Mouse (Mus musculus): Measurements from ENCODE around the gene Samd13.

The Samd13 gene

GRCm38 (mm10) chr3:146661907-146662306 lies 23.5 kb downstream of the Samd13 start:
- DNase-seq, result no peak

GRCm38 (mm10) chr3:146661001-146661400 lies 24.4 kb downstream of the Samd13 start:
- DNase-seq, result no peak

- DNase-seq, result no peak
Measured at GRCm38 (mm10) chr3:146659321-146659720, 26.1 kb downstream of the Samd13 start.

GRCm38 (mm10) chr3:146658061-146658639 lies 27.2 kb downstream of the Samd13 start:
- DNase-seq, result no peak

GRCm38 (mm10) chr3:146657433-146657832 lies 28.0 kb downstream of the Samd13 start:
- no peak for DNase-seq

- DNase-seq, result no peak
Measured at GRCm38 (mm10) chr3:146655111-146655577, 30.2 kb downstream of the Samd13 start.

- no peak for DNase-seq
Measured at GRCm38 (mm10) chr3:146653692-146654091, 31.7 kb downstream of the Samd13 start.

- DNase-seq, result no peak
Measured at GRCm38 (mm10) chr3:146652431-146652830, 33.0 kb downstream of the Samd13 start.

GRCm38 (mm10) chr3:146651217-146651616 lies 34.2 kb downstream of the Samd13 start, which contains the start of gene 4930503B20Rik:
Gene 4930503B20Rik (minus strand): TSS chr3:146651317.
- DNase-seq, result no peak

GRCm38 (mm10) chr3:146650716-146651115 lies 34.7 kb downstream of the Samd13 start:
- DNase-seq, result no peak

- DNase-seq, result no peak
Measured at GRCm38 (mm10) chr3:146649311-146649894, 36.0 kb downstream of the Samd13 start.

- no peak for DNase-seq
Measured at GRCm38 (mm10) chr3:146641818-146642427, 43.5 kb downstream of the Samd13 start.

GRCm38 (mm10) chr3:146632506-146632905 lies 52.9 kb downstream of the Samd13 start:
- no peak for DNase-seq

- DNase-seq, result no peak
Measured at GRCm38 (mm10) chr3:146628227-146628982, 57.0 kb downstream of the Samd13 start.

- no peak for DNase-seq
Measured at GRCm38 (mm10) chr3:146625766-146626165, 59.6 kb downstream of the Samd13 start.

- DNase-seq, result no peak
Measured at GRCm38 (mm10) chr3:146621966-146622365, 63.4 kb downstream of the Samd13 start.

- no peak for DNase-seq
Measured at GRCm38 (mm10) chr3:146620555-146621249, 64.7 kb downstream of the Samd13 start.

- no peak for DNase-seq
Measured at GRCm38 (mm10) chr3:146620101-146620500, 65.3 kb downstream of the Samd13 start.

GRCm38 (mm10) chr3:146618357-146618756 lies 67.0 kb downstream of the Samd13 start:
- no peak for DNase-seq

GRCm38 (mm10) chr3:146617946-146618345 lies 67.4 kb downstream of the Samd13 start:
- no peak for DNase-seq

- no peak for DNase-seq
Measured at GRCm38 (mm10) chr3:146616533-146617283, 68.7 kb downstream of the Samd13 start.

- DNase-seq, result no peak
Measured at GRCm38 (mm10) chr3:146615496-146615895, 69.9 kb downstream of the Samd13 start, which contains the start of gene Dnase2b. Gene Dnase2b (minus strand): TSS chr3:146615596.
